Mouse (Mus musculus): ENCODE measurements around the gene Plce1. TPM values are rescaled to one million over a fixed set of nuclear protein-coding genes. Genes with fewer than 3 reads are reported as not detected.

Plce1 gene
- total and polyA plus RNA-seq, 3 experiments = not detected

GRCm38 (mm10) chr19:38487501-38487900 lies 6.6 kb downstream of the Plce1 start:
- TF ChIP-seq MYB (IDR thresholded peaks at IDR 0.05; ENCODE audit: low read depth, low read length) = no peak
- TF ChIP-seq CHD1 (IDR thresholded peaks at IDR 0.05; ENCODE audit: low read depth, low read length) = no peak
- TF ChIP-seq NELFE (IDR thresholded peaks at IDR 0.05; ENCODE audit: low read depth, low read length) = no peak
- TF ChIP-seq CHD2 (IDR thresholded peaks at IDR 0.05; ENCODE audit: low read length) = no peak
- no peak for TF ChIP-seq GATA1 (IDR thresholded peaks at IDR 0.05; ENCODE audit: low read depth, low read length)
- no peak for TF ChIP-seq ZC3H11A (IDR thresholded peaks at IDR 0.05; ENCODE audit: low read depth, low read length)
- no peak for TF ChIP-seq MXI1 (IDR thresholded peaks at IDR 0.05; ENCODE audit: low read depth, low read length)
- TF ChIP-seq HCFC1 (IDR thresholded peaks at IDR 0.05; ENCODE audit: low read depth, low read length) = no peak
- TF ChIP-seq UBTF (IDR thresholded peaks at IDR 0.05; ENCODE audit: borderline replicate concordance, insufficient read depth, low read depth, low read length) = no peak
- no peak for TF ChIP-seq MAZ (IDR thresholded peaks at IDR 0.05; ENCODE audit: low read depth, low read length)
- no peak for TF ChIP-seq ETS1 (IDR thresholded peaks at IDR 0.05; ENCODE audit: low read depth, low read length)
- no peak for TF ChIP-seq ZMIZ1 (IDR thresholded peaks at IDR 0.05; ENCODE audit: low read depth, low read length)
- TF ChIP-seq MAFK (IDR thresholded peaks at IDR 0.05; ENCODE audit: borderline replicate concordance, low read depth, low read length) = no peak
- TF ChIP-seq CTCF (IDR thresholded peaks at IDR 0.05 in 2 of 3, conservative IDR thresholded peaks at IDR 0.05 in 1 of 3; ENCODE audit: control insufficient read depth in 1 of 3, insufficient read depth in 1 of 3, low read depth in 2 of 3, low read length in 3 of 3, poor library complexity in 1 of 3, severe bottlenecking in 1 of 3) = no peak
- no peak for TF ChIP-seq EP300 (IDR thresholded peaks at IDR 0.05; ENCODE audit: low read depth in 1 of 2, low read length in 2 of 2)
- Histone ChIP-seq H3K9ac (ENCODE audit: control insufficient read depth, low read depth, low read length, poor library complexity, severe bottlenecking) (no peak overlapping the region), H3K27ac (ENCODE audit: control insufficient read depth, low read depth, low read length) (no peak overlapping the region), H3K36me3 (ENCODE audit: control insufficient read depth in 1 of 2, insufficient read depth in 2 of 2, low read length in 2 of 2) (no peaks in the 10 kb centered on the region), H3K9me3 (replicated peaks; ENCODE audit: insufficient read depth, low read length) (no peaks in the 10 kb centered on the region), H3K79me2 (ENCODE audit: control insufficient read depth, insufficient read depth, low read length, poor library complexity) (no peaks in the 10 kb centered on the region), H3K27me3 (ENCODE audit: control insufficient read depth in 1 of 2, insufficient read depth in 2 of 2, low read length in 2 of 2) (no peaks in the 10 kb centered on the region), H3K4me1 (ENCODE audit: control insufficient read depth in 1 of 2, insufficient read depth in 2 of 2, low read length in 2 of 2) (no peaks in the 10 kb centered on the region), H3K4me3 (ENCODE audit: control insufficient read depth in 1 of 2, insufficient read depth in 1 of 2, low read depth in 2 of 2, low read length in 2 of 2) (no peak overlapping the region)
- no peak for DNase-seq (ENCODE audit: low read depth, low spot score)

GRCm38 (mm10) chr19:38488103-38488912 lies 7.4 kb downstream of the Plce1 start:
- Histone ChIP-seq H3K79me2 (ENCODE audit: control insufficient read depth, insufficient read depth, low read length, poor library complexity) (no peaks in the 10 kb centered on the region), H3K27ac (ENCODE audit: control insufficient read depth, low read depth, low read length) (no peak overlapping the region), H3K9ac (ENCODE audit: control insufficient read depth, low read depth, low read length, poor library complexity, severe bottlenecking) (no peak overlapping the region), H3K4me3 (ENCODE audit: control insufficient read depth in 1 of 2, insufficient read depth in 1 of 2, low read depth in 2 of 2, low read length in 2 of 2) (no peak overlapping the region), H3K27me3 (ENCODE audit: control insufficient read depth in 1 of 2, insufficient read depth in 2 of 2, low read length in 2 of 2) (no peaks in the 10 kb centered on the region), H3K4me1 (ENCODE audit: control insufficient read depth in 1 of 2, insufficient read depth in 2 of 2, low read length in 2 of 2) (no peaks in the 10 kb centered on the region), H3K9me3 (replicated peaks; ENCODE audit: insufficient read depth, low read length) (no peaks in the 10 kb centered on the region), H3K36me3 (ENCODE audit: control insufficient read depth in 1 of 2, insufficient read depth in 2 of 2, low read length in 2 of 2) (no peaks in the 10 kb centered on the region)
- no peak for DNase-seq (ENCODE audit: low read depth, low spot score)
- TF ChIP-seq RCOR1 (IDR thresholded peaks at IDR 0.05; ENCODE audit: low read depth, low read length) (no peak), BHLHE40 (IDR thresholded peaks at IDR 0.05; ENCODE audit: borderline replicate concordance, low read depth, low read length) (no peak), TAL1 (IDR thresholded peaks at IDR 0.05; ENCODE audit: low read length) (no peak), HCFC1 (IDR thresholded peaks at IDR 0.05; ENCODE audit: low read depth, low read length) (no peak), EP300 (IDR thresholded peaks at IDR 0.05; ENCODE audit: low read depth in 1 of 2, low read length in 2 of 2) (no peak), ZMIZ1 (IDR thresholded peaks at IDR 0.05; ENCODE audit: low read depth, low read length) (no peak), UBTF (IDR thresholded peaks at IDR 0.05; ENCODE audit: borderline replicate concordance, insufficient read depth, low read depth, low read length) (no peak), POLR2A (IDR thresholded peaks at IDR 0.05; ENCODE audit: control insufficient read depth in 1 of 2, insufficient read depth in 1 of 2, low read depth in 1 of 2, low read length in 2 of 2, poor library complexity in 1 of 2) (no peak), POLR2AphosphoS5 (IDR thresholded peaks at IDR 0.05; ENCODE audit: borderline replicate concordance, low read depth, low read length) (no peak), ZKSCAN1 (IDR thresholded peaks at IDR 0.05; ENCODE audit: low read depth, low read length) (no peak), E2F4 (IDR thresholded peaks at IDR 0.05; ENCODE audit: borderline replicate concordance, low read depth, low read length) (no peak), NELFE (IDR thresholded peaks at IDR 0.05; ENCODE audit: low read depth, low read length) (no peak), MXI1 (IDR thresholded peaks at IDR 0.05; ENCODE audit: low read depth, low read length) (no peak), GABPA (IDR thresholded peaks at IDR 0.05; ENCODE audit: low read depth, low read length) (no peak), SIN3A (IDR thresholded peaks at IDR 0.05; ENCODE audit: low read length) (no peak), USF2 (IDR thresholded peaks at IDR 0.05; ENCODE audit: borderline replicate concordance in 1 of 2, insufficient read depth in 1 of 2, low read depth in 1 of 2, low read length in 2 of 2) (no peak), MAFK (IDR thresholded peaks at IDR 0.05; ENCODE audit: borderline replicate concordance, low read depth, low read length) (no peak), RAD21 (IDR thresholded peaks at IDR 0.05; ENCODE audit: low read depth, low read length) (no peak), NRF1 (IDR thresholded peaks at IDR 0.05; ENCODE audit: insufficient read depth, low read depth, low read length, poor library complexity, severe bottlenecking) (no peak)
